Mouse (Mus musculus) monocyte, adult 2 months (primary cell): ENCODE results near the gene Lrfn4.
A peak's percentile ranks its signal among the peaks of the same experiment; 100 is the strongest.

Experiments
- DNase-seq, 2 experiments: peaks; one replicate each; pipeline ENCODE4 v3.0.0; 2022; ENCODE audit warnings: low spot score in 2 of 2, low read depth in 1 of 2

Lrfn4 gene

DNA sequence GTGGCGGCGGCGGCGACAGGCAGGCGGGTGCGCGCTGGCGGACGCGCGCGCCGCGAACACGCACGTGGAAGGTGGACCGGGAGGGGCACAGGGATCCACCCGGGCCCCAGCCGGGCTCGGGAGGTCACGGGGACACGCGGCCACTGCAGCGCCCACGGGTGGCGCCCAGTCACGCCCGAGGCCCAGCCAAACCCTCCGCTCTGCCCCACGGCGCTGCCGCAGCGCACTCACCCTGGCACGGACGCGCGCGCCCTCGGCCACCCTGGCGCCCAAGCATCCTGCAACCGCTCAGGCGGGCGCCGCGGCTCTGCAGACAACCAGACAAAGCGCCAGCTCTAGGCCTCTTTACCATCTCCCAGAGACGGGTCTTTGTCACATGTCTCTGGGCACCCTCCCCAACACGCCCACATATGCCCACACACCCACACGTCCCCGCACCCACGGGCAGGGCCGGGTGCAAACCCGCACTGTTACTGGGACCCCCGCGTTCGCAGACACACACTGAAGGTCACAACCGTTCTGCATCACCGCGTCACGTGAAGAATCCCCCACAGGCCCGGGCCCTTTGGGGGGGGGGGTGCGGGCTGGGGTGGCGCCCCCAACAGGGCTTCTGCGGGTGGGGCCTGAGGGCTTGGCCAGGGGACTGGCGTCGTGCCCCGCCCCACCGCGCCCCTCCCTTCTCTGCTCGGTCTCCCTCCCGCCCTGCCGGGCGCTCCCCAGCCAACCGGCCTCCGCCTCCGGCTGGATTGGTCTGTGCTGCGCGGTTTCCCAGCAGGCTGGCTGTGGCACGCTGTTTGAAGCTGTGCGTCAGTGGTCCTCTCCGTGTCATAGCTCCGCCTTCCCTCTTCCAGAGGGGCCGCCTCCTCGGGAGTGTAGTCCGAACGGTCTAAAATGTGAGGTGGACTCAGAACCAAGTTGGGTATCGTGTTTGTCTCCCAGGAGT is at the start of gene Lrfn4:
Gene Lrfn4, minus strand, starts transcription at position 517 of the 943 bp plus-strand sequence.
- no peak for DNase-seq

DNA sequence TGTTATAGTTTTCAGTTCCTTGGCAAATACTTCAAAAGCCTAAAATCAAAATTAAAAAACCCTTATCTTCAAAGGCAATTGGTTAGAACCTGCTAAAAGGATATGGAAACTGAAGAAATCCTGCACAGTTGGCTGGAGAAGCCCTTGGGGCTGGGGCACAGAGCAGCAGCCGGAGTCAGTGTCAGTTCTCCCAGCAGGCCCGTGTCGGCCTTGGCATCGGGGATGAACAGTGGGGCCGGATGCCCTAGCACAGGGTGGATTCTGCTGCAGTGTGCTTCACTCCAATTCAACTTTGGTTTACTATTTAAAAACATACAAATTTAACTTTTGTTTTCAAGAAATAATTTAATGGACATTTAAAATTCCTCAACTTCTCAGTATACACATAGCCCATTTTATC is 42.7 kb upstream of the Lrfn4 start:
- no peak for DNase-seq

DNA sequence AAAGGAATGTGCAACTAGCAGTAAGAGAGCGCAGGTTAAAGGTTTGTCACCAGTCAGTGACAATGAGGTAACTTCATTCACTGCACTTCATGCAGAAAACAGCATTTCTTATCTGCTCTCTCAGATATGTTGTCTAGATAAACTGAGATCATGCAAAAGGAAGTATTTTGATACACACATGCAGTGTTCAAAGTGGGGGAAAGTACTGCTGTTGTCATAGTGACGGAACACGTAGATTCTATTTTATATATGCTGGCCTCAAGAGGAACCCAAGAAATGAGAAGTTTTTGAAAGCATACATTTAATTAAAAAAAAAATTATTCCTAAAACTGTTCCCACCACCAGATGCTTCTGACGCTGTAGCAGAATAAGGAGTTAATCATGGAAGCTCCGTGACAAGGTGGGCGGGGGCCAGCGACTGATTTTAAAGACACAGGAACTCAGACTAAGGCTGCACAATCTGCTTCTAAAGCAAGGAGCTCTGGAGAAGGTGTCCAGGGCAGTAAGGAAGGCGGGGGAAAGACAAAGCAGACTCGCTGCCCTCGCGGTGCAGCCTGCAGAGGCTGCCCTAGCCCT is 31.5 kb upstream of the Lrfn4 start:
- DNase-seq = no peak

DNA sequence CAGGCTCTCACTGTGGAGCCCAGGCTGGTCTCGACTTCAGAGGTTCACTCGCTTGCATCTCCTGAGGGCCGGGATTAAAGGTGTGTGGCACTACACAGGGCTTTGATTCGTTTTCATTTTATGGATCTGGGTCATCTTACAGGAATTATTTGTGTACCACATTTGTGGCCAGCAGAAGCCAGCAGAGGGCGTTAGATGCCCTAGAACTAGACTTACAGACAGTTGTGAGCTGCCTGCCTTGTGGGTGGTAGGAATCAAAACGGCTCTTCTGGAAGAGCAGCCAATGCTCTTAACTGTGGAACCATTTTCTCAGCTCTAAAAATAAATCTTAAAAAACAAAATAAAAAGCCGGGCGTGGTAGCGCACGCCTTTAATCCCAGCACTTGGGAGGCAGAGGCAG is 28.8 kb upstream of the Lrfn4 start:
- no peak for DNase-seq

DNA sequence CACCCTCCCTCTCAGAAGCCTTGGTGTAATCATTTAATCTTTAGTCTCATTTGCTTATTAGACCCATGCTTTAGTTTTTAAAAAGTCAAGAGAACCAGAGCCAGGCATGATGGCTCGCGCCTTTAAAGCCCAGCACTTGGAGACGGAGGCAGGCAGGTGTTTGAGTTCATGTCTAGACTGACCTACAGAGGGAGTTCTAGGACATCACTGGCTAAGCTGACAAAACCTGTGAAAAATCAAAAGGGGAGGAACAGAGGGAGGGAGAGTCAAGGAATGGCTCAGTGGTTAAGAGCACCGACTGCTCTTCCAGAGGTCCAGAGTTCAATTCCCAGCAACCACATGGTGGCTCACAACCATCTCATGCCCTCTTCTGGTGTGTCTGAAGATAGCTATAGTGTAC is 20.5 kb upstream of the Lrfn4 start:
- DNase-seq = no peak

DNA sequence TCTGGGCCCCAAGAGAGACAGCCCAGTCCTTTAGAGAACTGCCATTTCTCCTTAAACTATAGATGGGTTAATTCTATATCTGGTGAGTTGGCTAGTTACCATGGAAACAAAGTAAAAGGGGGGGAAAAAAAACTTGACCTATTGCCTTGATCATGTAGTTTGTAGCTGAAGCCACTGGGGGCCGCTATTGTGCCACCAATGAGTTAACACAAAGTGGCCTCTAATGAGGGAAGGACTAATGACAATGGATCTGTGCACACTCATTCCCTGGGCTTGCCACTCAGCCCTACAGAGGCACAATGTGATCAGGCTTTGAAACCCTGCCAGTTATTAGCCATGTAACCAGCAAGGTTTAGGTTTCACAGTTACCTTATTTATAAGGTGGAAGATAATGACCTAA is 13.4 kb upstream of the Lrfn4 start:
- DNase-seq = peak in 1 of 2 experiments; percentile 40

DNA sequence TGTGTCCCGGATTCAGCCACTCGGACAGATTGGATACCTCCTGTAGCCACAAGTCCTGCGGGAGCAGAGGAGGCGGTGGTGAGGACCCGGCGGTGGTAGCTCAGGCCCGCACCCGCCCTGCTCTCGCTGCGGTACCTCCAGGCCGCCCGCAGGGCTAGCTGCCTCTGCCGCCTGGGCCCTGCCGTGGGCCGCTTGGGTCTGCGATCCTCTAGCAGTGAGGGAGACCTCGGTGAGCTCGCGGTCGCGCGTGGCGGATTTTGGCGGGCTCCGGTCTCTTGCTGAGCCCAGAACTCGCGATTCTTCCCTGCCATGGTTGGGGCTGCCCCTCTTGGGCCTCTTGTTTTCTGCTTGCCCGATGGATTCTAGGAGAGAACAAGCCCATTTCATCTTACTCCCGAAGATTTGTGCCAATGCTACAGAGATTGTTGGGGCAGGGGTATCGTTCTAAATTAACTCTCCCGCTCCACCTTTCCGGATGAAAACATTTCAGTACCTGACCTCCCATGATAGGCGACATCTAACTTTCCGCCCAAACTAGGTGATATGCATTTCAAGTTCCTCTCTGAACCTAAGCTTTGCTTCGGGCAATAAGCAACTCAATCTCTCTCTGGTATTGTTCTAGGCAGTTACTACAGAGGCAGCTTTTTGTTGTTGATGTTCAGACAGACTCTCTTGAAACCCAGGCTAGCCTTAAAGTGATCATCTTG is 10.5 kb upstream of the Lrfn4 start:
- DNase-seq = no peak

DNA sequence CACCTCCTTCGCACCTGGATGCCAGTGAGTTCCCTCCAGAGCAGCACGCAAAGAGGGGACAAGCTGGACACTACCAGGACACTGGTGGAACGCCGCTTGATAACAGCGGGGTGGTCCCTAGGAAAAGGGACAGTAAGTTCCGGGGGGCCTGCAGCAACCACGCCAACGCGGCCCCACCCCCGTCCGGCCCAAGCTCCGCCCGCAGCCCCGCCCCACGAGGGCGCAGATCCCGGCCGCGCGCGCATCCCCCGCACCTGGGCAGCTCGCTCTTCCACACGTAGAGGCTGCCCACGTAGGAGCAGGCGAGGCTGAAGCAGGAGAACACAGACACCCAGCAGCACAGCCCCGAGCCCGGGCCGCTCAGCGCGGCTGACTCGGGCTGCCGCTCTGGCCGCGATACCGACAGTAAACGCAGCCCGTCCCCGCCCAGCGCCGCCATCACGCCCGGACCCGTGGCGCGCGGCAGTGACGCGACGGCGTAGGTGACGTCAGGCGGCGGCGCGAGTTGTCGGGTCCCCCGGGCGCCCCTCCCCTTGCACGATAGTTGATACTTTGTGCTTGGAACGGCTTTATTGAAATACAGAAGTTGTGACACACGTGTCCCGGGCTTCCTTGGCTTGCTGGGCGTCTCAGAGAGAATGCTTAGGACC is 9.8 kb upstream of the Lrfn4 start, which contains the start of gene Rce1:
Gene Rce1, minus strand, starts transcription at position 463 of the 650 bp plus-strand sequence.
- peak; percentile 58 to 87 for DNase-seq

DNA sequence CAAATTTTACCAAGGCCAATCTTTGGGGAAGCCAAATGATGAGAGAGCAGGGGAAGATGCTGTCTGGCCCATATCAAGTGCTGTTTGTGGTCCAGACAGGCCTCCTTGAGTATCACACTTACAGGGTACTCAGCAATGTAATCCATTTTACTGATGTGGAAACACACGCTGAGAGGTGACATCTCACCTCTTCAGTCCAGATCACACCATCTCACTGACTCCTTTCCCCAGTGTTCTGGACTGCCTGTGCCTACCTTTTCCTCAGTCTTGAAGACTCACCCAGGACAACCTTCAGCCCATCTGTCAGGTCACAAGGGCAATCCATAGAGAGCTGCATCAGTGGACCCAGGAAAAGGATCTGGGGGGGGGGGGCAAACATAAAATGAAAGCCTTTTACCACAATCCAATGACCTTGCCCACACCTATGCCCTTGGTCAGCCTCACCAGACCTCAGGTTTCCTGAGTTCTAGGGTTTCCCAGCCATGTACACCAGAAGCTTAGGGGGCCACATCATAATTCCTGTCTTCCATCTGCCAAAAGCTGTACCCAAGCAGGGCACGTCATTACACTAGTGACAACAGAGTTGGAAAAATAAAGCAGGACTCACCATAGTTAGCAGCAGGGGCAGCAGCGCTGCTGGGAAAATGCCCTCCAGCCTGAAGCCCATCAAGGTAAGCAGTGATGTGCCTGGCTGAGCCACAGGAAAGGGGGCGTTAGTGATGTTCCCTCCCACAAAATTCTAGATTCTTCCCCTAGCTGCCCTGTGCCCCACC is 9.1 kb upstream of the Lrfn4 start:
- DNase-seq = no peak

DNA sequence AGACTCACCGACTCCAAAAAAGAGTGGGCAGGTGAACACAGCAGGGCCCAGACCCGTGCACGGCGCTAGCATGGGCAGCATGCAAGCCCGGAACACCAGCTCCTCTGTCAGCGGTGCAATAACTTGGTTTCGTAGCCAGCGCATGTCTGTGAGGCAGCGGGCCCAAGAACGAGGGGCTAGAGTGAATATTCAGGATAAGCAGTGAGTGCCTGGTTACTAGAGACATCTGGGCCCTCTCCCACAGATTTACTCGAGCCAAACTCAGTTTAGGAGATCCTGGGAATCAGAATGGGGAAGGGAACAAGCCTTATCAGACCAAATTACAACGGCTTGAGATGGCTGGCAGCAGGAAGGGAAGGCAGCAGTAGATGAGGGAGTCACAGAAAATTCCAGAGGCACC is 8.5 kb upstream of the Lrfn4 start:
- no peak for DNase-seq

DNA sequence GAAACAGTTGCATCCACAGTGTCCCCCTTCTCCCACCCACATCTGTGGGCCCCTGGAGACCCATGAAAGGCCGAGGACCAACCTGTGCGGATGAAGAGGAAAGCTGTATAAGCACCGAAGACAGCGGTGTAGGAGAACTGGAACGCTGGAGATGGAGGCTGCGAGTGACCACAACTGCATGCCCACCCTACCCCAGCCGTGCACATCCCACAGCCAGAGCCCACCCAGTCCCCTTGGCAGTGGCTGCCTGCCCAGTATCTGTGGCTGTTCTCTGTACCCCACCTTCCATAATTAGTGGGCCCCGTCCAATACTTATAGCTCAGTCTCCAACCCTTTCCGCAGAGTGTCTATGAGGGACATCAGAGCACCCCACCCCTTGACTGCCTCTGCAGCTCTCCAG is 8.0 kb upstream of the Lrfn4 start:
- DNase-seq = no peak

DNA sequence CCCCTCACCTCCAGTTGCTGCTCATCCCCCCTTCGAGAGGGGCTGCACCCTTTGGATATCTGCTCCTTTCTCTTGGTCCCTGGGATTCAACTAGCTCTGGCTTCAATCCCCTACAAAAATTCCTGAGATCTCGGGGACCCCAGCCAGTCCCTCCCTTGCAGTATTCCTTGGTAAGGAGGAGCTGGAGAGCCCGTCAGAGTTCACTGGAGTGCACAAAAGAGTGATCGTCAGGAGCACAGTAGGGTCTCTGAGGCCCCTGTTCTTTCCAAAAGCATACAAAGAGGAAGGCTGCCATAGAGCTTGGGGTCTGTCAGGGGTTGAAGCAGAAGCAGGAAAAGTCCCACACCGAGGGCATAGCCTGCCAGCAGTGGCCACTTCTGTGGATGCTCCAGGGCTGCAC is 7.3 kb upstream of the Lrfn4 start:
- DNase-seq = no peak

DNA sequence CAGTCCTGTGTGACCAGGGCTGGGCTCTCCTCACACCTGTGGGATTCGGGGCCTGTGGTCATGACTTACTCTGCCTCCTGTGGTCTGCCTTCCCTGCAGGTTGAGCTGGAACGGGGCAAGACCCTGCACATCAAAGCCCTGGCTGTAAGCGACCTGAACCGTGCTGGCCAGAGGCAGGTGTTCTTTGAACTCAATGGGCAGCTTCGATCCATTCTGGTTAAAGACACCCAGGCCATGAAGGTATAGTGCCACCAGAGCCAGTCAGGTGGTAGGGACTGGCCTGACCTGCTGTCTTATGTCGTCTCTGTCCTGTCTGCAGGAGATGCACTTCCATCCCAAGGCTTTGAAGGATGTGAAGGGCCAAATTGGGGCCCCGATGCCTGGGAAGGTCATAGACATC is 5.3 kb upstream of the Lrfn4 start:
- no peak for DNase-seq

DNA sequence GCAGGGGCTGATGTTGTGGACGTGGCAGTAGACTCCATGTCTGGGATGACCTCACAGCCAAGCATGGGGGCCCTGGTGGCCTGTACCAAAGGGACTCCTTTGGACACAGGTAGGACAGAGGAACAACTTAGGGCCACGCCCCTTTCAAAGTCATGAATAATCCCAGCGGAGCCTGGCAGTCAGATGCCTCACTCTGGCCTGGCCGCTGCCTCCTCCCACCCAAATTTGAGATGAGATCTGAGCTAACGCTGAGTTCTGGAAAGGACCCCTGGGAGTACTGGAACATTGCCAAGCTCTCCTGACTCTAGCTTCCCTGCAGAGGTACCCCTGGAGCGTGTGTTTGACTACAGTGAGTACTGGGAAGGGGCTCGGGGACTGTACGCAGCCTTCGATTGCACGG is 4.0 kb upstream of the Lrfn4 start:
- no peak for DNase-seq

DNA sequence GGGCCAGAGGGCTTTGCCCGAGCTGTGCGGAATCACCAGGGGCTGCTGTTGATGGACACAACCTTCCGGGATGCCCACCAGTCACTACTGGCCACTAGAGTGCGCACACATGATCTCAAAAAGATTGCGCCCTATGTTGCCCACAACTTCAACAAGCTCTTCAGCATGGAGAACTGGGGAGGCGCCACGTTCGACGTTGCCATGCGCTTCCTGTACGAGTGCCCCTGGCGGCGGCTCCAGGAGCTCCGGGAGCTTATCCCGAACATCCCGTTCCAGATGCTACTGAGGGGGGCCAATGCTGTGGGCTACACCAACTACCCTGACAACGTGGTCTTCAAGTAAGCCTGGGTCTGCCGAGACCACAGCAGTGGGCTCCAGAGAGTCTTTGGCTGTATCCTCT is 2.7 kb upstream of the Lrfn4 start:
- no peak for DNase-seq

DNA sequence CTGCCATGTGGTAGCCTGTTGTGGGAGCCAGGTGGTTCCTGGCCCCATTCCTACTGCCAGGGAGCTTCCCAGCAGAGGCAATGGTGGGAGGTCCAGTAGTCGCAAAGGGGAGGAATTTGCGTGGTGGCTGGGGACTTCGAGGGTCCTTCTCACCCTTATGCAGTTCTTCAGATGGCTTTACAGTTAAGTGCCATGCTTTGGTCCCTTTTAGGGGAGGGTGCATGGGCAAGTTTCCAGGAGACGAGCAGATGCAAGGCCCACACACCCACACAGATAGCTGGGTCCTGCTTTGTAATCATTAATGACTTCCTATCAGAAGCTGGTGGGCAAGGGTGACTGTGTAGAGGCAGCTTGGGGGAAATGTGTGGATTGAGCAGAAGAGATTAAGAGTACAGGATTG is 1.1 kb upstream of the Lrfn4 start:
- no peak for DNase-seq

DNA sequence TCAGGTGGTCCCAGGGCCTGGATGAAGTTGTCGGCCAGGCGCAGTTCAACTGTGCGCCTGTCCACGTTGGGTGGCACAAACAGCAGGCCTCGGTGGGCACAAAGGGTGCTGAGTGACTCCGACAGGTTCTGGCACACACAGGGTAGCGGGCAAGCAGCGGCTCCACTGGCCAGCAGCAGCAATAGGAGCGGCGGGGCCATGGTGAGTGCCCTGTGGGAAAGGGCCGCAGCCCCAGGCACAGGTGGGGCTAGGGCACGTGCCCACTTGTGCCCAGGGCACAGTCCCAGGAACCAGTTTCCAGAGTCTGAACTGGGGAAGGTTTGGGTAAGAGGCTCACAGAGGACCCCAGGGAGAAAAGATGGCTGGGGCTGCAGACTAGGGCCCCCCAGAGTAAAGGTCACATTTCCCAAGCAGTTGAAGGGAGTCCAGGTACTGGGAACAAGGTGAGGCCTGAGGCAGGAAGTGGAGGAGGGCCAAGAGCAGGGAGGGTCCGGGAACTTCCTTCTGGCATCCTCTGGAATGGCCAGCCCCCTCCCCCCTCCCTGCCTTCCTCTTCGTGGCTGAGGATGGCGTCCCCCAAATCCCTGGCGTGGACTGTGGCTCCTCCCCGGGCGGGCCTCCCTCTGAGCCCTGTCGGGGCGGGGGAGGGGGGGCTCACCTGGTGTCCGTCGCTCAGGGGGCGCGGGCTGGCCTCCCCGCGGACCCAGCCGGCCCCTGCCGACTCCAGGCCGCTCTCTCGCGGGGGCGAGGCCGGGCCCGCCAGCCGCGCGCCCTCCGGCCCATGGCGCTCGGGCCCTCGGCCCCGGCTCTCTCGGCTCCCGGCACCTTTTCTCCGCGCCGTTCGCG is 939 bp downstream of the Lrfn4 start:
- DNase-seq = no peak

DNA sequence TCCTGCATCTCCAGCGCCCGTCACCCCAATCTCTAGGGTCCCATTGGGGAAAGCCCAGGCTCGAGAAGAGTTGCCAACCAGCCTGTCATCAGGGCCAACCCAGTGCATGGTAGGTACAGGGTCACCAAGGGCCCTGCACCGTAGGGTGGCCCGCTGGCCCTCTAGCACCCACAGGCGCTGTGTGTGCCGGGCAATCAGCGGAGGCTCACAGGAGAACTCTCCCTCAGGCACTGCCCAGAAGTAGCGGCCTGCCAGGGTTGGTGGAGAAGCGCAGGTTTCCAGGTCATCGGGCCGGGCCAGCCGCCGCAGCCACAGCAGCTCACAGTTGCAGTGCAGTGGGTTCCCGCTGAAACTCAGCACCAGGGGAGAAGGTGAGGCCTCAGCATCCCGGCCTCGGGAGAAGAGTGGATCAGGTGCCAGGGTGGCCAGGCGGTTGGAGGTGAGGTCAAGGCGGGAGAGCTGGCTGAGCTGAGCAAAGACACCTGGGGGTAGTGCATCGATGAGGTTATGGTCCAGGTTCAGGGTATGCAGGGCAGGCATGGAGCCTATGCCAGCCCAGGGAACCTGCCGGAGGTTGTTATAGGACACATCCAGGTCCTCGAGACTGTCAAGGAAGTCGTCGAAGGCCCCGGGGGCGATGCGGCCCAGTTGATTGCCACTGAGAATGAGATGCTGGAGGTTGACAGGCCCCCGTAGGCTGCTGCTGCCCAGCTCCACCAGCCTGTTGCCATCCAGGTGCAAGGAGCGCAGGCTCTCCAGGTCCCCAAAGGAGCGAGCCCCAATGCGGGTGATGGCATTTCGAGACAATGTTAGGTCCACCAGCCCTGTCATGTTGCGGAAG is 1.8 kb downstream of the Lrfn4 start:
- DNase-seq = no peak
